Mouse (Mus musculus): Measurements from ENCODE around the gene Hipk3.

The Hipk3 gene

DNA sequence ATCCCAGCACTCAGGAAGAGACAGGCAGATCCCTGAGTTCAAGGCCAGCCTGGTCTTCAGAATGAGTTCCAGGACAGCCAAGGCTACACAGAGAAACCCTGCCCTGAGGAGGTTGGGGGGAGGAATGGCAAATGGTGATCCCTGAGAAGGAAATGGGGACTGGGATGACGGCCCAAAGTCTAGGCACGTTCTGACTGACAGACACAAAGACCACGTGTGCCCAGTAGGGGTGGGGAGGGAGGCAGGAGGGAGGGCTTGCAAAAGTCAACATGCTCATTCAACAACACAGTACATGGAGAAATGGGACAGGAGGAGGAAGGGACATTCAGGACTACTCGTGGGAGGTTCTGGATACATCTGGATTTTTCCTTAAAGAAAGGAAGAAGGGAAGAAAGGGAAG, 81.8 kb downstream of the Hipk3 start:
- ATAC-seq (ENCODE audit: low TSS enrichment): no peak

- no peak for ATAC-seq (ENCODE audit: low TSS enrichment)
These were observed 82.4 kb downstream of the Hipk3 start for GRCm38 (mm10) chr2:104411806-104412205.

- ATAC-seq (ENCODE audit: low TSS enrichment): no peak
These were observed 83.2 kb downstream of the Hipk3 start, which contains the start of gene D430041D05Rik for GRCm38 (mm10) chr2:104410963-104411545. Gene D430041D05Rik (minus strand): TSS chr2:104411013.

GRCm38 (mm10) chr2:104409851-104410821, 84.1 kb downstream of the Hipk3 start:
- ATAC-seq (ENCODE audit: low TSS enrichment): peak; percentile 45

DNA sequence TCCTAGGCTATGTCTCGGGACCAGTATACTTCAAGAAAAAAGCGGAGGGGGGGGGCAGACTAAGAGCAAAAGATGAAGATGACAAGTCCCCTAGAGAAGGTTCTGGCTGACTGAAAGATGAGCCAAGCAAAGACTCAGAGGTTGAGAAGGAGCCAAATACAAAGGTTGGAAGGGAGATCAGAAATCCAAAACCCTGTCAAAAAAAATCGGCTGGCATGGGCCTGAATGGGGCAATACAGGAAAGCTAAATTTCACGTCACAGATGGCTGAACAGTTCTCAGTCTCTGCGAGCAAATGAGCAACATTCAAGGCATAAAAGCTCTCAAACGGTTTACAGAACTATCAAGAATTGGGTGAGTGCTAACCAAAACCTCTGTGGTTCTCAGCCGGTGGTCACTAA, 85.9 kb downstream of the Hipk3 start:
- no peak for ATAC-seq (ENCODE audit: low TSS enrichment)

DNA sequence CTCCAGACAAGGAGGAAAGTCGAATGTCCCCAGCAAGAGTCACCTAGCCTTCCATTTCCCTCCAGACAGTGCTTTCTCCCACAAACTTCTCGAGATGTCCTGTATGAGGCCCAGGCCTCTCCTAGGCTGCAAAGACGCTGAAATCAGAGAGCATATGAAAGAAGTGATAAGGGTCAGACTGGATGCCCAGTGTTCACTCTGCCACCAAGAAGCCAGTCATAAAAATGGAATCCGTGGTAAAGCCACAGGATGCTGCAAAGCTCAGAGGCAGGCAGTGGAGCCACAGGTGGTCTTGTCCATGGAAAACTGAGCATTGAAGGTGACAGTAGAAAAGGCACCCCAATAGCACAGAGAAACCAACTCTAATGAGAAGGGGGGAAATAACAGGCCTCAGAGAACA, 86.3 kb downstream of the Hipk3 start:
- no peak for ATAC-seq (ENCODE audit: low TSS enrichment)

DNA sequence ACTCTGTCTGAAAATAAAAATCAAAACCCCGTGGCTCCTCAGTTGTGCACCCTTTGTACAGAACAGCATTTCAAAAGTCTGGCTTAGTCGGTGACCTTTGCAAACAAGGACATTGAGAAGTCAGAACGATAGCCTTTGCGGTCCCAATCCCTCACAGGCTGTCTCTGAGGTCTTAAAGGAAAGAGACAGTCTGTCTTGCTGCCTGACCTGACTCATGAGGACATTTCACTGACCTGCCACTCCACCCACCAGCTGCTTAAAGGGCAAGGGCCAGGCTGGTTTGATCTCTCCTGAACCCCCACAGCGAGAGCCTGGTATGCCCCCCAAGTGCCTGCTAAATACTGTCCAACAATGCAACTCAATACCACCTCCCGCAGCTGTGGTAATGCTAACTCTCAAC, 90.2 kb downstream of the Hipk3 start:
- no peak for ATAC-seq (ENCODE audit: low TSS enrichment)

- ATAC-seq (ENCODE audit: low TSS enrichment): no peak
These were observed 95.5 kb downstream of the Hipk3 start for GRCm38 (mm10) chr2:104398651-104399290.

DNA sequence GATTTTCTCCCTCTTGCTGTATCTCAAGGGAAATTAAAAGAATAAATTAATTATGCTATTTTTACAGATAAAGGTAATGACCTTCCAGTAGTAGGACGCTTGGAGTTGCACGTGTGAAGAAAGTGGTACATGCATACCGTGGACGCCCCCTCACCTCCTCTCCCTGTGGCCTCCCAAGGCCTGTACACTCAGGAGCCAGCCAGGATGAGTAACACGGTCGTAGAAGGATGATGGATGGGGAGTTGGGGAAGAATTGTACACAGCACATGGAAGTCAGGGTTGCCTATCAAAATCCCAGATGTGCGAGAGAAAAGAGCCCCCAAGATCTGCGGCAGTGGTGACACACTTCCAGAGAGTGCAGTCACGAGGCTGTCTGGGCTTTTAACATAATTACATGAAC, 98.3 kb downstream of the Hipk3 start:
- ATAC-seq (ENCODE audit: low TSS enrichment): no peak

DNA sequence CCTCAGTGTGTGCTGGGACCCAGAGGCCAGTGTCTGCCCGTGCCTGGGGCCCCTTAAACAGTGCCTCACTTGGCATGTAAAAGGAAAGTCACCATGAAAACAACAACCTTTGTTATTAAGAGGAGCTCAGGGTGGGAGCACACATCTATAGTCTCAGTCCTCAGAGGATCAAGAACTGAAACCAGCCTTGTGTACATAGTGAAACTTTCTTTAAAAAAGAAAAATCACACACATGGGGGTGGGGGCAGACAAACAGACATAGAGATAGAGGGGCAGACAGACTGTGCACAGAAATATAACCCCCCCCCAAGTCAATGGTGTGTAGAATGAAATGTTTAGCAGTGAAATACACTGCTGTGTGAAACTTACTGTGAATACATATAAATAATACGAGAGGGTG, 99.5 kb downstream of the Hipk3 start:
- no peak for ATAC-seq (ENCODE audit: low TSS enrichment)

GRCm38 (mm10) chr2:104392700-104393312, 101.4 kb downstream of the Hipk3 start:
- no peak for ATAC-seq (ENCODE audit: low TSS enrichment)

- ATAC-seq (ENCODE audit: low TSS enrichment): no peak
These were observed 105.0 kb downstream of the Hipk3 start for GRCm38 (mm10) chr2:104389231-104389630.

DNA sequence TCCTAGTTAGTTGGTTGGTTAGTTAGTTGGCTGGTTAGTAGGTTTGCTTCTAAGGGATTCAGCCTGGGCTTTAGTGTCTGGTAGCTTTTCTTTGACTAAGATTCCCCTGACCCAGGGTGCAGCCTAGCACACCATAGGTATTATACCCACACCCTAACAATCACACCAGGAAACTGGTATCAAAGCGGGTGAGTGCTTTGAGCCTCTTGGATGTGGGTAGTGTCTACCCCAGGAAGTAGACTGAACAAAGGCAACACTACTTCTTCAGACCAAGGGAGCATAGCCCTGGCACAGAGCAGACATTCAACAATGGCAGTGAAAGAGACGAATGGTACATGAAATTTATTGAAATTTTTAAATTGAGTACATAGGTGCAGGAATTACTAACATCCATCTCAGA, 108.3 kb downstream of the Hipk3 start:
- no peak for ATAC-seq (ENCODE audit: low TSS enrichment)

DNA sequence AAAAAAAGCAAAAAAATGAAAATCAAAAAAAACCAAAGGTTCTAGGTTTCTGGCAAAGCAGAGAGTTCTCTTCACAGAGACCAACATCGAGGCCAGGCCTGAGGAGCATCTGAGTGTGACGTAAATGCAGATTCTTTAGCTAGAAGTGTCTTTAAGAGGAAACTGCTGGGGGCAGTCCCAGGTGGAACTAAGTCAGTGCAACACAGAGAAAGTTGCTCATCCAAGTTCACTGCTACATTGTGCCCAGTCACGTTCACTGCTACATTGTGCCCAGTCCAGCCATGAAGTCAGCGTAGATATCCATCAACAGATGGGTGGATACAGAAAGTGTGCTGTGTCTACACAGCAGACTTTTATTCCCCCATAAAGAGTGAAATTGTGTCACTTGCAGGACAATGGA, 110.7 kb downstream of the Hipk3 start:
- ATAC-seq (ENCODE audit: low TSS enrichment): no peak

GRCm38 (mm10) chr2:104382813-104383212, 111.4 kb downstream of the Hipk3 start:
- ATAC-seq (ENCODE audit: low TSS enrichment): no peak

GRCm38 (mm10) chr2:104379304-104379703, 114.9 kb downstream of the Hipk3 start:
- ATAC-seq (ENCODE audit: low TSS enrichment): no peak

DNA sequence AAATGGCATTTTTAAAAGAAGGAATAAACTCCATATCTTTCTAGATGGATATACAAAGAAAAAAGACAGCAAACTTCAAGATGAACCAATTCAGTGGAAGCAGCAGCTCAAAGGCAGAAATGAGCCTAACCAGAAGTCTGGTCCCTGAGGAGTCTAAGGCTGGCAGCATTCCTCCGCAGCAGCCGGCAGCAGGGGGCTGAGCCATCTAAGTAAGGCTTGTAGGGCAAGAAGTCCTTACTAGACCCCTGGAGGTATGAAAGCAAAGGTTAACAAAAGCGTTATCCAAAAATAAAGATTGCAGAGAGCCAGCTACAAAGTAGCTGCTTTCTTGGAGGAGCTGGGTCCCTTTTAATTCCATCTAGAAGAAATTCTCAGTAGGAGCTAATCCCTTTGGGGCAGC, 115.5 kb downstream of the Hipk3 start:
- peak; percentile 53; the same call in 1 of the 2 replicates for ATAC-seq (ENCODE audit: low TSS enrichment)

DNA sequence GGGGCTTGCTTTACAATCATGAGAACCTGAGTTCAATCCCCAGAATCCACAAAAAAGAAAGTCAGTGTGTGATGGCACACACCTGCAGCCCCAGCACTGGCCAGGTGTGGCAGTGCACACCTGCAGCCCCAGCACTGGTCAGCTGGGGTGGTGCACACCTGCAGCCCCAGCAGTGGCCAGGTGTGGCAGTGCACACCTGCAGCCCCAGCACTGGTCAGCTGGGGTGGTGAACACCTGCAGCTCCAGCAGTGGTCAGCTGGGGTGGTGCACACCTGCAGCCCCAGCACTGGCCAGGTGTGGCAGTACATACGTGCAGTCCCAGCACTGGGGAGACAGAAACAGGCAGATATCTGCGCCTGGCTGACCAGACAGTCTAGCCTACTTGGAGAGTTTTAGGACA, 116.3 kb downstream of the Hipk3 start:
- no peak for ATAC-seq (ENCODE audit: low TSS enrichment)

Measured in frontal cortex, adult (tissue).